Mouse (Mus musculus) stomach, postnatal 0 days (tissue): Measurements from ENCODE around the gene Rps6kb2.

Experiments
- CTCF ChIP-seq: IDR thresholded peaks from 2 replicates; pipeline ENCODE4 v1.5.1; 2016; ENCODE audit warnings: antibody characterized with exemption, low read depth, mild to moderate bottlenecking, moderate library complexity
- EP300 ChIP-seq: optimal IDR thresholded peaks from 2 replicates; pipeline ENCODE3; 2016; ENCODE audit warnings: antibody characterized with exemption

GRCm38 (mm10) chr19:4151898-4152297 lies 11.3 kb downstream of the Rps6kb2 start:
- TF ChIP-seq CTCF (no peak), EP300 (no peak)
